Mouse (Mus musculus): ENCODE measurements around the gene Slc25a15. TPM values are rescaled to one million over a fixed set of nuclear protein-coding genes. Genes with fewer than 3 reads are reported as not detected.

Slc25a15 gene
- 10 to 100 TPM; 10.9 to 11.5 TPM for total RNA-seq (2021)
- long read RNA-seq, transcript Slc25a15-201 (7 exons, 3,430 nt) = major isoform, 13 of 24 reads
- long read RNA-seq, partial matches to known transcripts = 0 of 24 reads
- long read RNA-seq, other reads (novel, unspliced or antisense) = 11 of 24 reads

DNA sequence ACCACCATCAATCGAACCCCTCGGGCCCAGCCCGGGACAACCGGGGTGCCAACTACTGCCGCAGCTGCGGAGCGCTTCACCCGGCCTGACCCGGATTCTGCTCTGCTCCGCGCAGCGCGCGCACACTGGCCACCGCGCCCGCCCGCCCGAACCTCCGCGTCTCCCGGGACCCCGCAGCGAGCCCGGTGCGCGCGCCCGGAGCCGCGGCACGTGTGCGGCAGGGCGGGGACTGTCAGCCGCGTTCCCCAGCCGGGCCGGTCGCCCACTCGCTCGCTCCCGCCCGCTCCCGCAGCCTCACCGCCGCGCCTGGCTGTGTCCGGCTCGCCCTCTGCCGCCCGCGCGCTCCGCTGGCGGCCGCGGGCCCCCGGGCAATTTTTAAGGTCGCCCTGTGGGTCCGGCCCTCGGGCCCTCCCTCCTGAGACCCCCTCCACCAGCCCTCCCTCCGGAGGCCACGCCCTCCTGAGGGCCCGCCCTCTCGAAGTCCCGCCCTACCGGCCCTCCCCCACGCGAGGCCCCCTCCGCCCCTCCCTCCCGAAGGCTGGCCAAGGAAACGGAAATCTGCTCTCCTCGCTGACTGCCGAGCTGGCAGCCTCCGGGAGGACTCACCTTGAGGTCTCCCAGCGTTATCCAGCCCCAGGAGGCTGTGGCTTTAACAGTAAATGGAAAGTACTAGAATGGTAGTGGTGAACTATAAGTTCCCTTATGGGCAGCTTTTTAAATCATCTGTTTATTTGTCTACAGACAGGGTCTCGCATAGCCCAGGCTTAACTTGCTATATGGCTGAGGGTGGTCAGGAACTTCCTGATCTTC, at the start of gene Slc25a15:
TSS of gene Slc25a15 (minus strand) at position 456 of the 810 bp plus-strand sequence.
- peak; percentile 77 to 87 for DNase-seq (ENCODE audit: low spot score in 2 of 2)

DNA sequence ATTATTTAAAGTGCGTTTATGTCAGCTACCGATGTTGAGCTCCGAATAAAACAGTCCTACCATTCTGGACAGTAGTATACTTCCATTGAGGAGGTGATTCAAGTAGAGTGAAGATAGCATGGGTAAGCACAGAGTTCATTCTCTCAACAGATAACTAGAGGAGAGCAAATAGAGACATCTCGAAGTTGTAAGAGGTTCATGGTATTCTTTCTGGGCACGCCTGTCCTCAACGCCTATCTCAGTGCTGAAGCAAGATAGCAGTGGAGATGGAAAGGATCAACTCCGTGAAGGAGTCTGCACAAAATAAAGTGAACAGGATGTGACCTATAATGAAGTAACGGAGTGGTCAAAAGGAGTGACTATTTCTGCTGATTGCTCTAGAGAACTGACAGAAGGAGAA, 13.6 kb upstream of the Slc25a15 start:
- no peak for DNase-seq (ENCODE audit: low spot score in 2 of 2)

DNA sequence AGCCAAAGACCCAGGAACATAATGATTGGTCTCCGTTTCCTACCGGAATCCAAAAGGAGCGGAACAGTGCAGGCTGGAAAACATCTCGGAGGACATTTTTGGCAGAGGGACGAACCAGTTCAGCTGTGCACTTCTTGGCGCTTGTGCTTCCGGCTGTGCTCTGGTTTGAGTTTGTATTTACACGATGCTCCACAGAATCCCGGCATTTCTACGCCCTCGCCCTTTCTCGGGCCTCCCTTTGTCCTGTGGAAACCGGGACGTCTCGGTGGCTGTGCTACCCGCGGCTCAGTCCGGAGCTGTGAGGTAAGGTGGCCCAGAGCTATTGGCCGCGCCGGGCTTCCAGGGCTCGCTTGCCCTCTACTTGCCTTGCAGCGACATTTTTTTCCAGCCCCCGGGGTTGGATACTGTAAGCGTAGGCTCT, 12.9 kb upstream of the Slc25a15 start, which contains the start of gene Mrps31:
TSS of gene Mrps31 (plus strand) at position 80 of the 421 bp plus-strand sequence.
- DNase-seq (ENCODE audit: low spot score in 2 of 2) = peak; percentile 85 to 92

GRCm38 (mm10) chr8:22410688-22411281, 12.4 kb upstream of the Slc25a15 start:
- DNase-seq (ENCODE audit: low spot score in 2 of 2) = no peak

- DNase-seq (ENCODE audit: low spot score in 2 of 2) = no peak
Observed at GRCm38 (mm10) chr8:22405733-22406132, 7.3 kb upstream of the Slc25a15 start.

GRCm38 (mm10) chr8:22403235-22403634, 4.8 kb upstream of the Slc25a15 start:
- DNase-seq (ENCODE audit: low spot score in 2 of 2) = no peak

DNA sequence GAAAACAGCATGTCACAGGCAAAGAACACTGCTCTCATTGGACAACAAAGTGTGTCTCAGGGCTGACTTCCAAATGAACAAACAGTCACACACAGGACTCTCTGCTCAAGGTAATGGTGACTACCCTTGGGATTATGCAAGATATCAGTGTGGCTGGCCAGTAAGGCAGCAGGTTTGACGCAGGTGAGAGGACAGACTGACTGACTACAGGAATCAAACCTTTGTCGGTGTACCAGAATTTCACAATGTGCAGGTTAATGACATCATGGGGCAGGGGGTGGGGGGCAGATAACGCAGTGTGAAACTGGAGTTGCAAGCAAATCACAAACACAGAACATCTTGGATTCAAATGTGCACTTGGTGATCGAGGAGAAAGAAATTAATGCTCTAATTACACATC, 2.2 kb upstream of the Slc25a15 start:
- DNase-seq (ENCODE audit: low spot score in 2 of 2) = no peak

DNA sequence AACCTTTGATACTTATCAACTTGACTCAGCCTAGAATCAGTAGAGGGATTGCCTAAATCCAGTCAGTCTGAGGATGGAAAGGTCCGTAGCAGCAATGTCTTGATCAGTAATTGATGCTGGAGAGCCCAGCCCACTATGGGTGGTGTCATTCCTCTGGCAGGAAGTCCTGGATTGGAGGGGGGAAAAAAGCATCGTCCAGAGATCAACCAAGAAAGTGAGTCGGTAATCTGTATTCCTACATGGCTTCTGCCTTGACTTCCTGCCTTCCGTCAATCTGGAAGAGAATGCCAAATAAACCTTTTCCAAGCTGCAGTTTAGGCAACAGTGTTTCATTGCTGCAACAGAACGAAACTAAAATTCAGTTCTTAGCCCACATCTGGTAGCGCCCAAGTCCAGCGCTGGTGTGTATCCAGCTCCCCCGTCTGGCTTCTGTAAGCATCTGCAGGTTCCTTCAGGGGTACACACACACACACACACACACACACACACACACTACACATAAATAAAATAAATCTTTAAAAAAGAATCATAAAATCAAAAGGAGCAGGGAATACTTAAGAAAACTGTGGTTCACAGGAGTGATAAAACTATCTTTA, 986 bp upstream of the Slc25a15 start:
- no peak for DNase-seq (ENCODE audit: low spot score in 2 of 2)

GRCm38 (mm10) chr8:22397811-22398141, 621 bp downstream of the Slc25a15 start:
- no peak for DNase-seq (ENCODE audit: low spot score in 2 of 2)

GRCm38 (mm10) chr8:22395256-22395655, 3.1 kb downstream of the Slc25a15 start:
- no peak for DNase-seq (ENCODE audit: low spot score in 2 of 2)

DNA sequence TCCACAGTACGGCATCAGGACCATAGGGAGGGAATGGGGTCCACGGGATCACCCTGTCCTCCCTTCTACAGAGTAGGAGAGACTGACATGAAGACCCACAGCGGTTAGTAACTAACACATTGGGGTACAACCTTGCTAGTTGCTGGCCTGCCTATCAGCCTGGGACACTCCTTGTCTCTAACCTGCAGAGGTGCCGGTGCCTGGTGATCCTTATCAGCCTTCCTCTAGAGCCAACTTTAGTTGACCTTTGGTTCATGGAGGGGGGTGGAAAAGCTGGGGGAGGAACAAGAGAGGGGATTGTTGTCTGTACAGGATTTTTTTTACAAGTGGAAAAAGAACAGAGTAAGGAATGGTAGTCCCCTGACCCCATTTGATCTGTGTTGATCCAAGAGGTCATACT, 3.9 kb downstream of the Slc25a15 start:
- no peak for DNase-seq (ENCODE audit: low spot score in 2 of 2)

- DNase-seq (ENCODE audit: low spot score in 2 of 2) = no peak
Observed at GRCm38 (mm10) chr8:22390766-22391463, 7.5 kb downstream of the Slc25a15 start.

DNA sequence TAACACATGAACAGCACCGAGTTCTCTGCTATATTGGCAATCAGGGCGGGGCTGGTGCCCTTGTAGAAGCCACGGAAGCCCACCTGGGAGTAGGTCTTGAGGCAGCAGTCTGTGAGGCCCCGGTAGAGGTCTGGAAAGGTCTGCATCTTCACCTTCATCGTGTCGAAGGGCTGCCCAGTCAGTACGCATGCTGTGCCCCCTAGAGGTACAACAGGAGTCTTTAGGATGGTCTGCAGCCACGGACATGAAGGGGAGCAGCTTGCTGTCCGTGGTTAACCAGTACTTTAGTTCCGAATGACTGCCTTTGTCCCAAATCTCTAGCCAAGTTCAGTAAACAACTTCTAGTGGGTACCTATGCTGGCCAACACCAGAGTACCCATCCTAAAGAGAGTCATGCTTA, 8.5 kb downstream of the Slc25a15 start:
- no peak for DNase-seq (ENCODE audit: low spot score in 2 of 2)

GRCm38 (mm10) chr8:22385158-22385557, 13.2 kb downstream of the Slc25a15 start:
- DNase-seq (ENCODE audit: low spot score in 2 of 2) = no peak

GRCm38 (mm10) chr8:22382824-22383595, 15.4 kb downstream of the Slc25a15 start:
- DNase-seq (ENCODE audit: low spot score in 2 of 2) = no peak

GRCm38 (mm10) chr8:22380934-22381333, 17.5 kb downstream of the Slc25a15 start:
- peak in 1 of 2 experiments; percentile 6 for DNase-seq (ENCODE audit: low spot score in 2 of 2)

DNA sequence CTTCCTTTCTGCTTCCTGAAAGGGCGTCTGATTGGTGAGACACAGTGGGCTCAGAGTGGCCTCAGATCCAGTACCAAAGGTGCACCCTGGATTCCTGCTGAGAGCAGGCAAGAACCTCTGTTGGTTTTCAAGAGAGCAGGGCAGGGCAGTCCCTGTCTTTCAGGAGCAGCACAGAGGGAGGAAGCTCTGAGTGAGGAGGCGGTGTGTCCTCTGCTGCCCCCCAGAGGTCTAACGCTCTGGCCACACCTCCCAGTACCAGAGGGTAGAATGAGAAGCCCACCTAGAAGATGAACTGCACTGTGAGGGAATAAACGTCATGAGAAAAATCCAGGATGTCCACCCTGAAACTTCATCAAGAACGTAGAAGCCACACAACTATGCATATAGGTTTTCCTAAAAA, 21.5 kb downstream of the Slc25a15 start:
- peak in 1 of 2 experiments; percentile 13 for DNase-seq (ENCODE audit: low spot score in 2 of 2)

GRCm38 (mm10) chr8:22376311-22376710, 22.1 kb downstream of the Slc25a15 start:
- no peak for DNase-seq (ENCODE audit: low spot score in 2 of 2)

DNA sequence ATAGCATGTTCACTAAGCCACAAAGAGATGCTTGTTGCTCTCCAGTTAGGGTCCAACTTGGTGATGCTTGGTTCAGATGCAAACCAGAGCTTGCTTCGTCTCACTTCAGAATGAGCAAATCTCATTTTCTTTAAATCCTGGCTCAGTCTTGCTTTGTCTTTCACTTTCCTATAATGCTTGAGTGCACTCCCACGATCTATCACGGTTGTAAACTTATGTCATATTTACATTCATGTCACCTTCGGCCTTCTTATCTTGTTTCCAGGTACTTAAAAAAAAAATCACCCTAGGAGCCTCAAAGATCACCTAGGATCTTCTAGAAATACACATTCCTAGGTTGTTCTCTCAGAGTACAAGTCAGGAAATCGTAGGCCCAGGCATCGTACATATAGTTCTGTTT, 38.5 kb downstream of the Slc25a15 start:
- DNase-seq (ENCODE audit: low spot score in 2 of 2) = no peak

GRCm38 (mm10) chr8:22359359-22359758, 39.0 kb downstream of the Slc25a15 start:
- no peak for DNase-seq (ENCODE audit: low spot score in 2 of 2)

DNA sequence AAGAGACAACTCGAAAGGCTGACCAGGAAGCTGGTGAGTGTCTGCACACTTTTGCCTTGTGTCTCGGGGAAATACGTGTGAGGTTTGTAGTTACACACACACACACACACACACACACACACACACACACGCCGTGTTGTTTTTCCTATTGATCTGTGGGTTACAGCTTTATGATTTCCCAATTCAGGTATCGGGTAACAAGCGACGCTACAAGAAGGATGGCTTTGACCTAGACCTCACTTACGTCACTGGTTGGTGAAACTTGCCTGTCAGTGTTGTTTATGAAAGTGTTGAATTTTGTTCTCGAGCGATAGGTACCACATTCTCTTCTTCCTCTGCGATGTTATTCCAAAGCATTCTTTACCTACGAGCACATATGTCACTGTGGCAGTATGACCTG, 63.0 kb downstream of the Slc25a15 start:
- DNase-seq (ENCODE audit: low spot score in 2 of 2) = no peak

All from layer of hippocampus, adult 18-20 months (tissue).